In the genomic region with DNA sequence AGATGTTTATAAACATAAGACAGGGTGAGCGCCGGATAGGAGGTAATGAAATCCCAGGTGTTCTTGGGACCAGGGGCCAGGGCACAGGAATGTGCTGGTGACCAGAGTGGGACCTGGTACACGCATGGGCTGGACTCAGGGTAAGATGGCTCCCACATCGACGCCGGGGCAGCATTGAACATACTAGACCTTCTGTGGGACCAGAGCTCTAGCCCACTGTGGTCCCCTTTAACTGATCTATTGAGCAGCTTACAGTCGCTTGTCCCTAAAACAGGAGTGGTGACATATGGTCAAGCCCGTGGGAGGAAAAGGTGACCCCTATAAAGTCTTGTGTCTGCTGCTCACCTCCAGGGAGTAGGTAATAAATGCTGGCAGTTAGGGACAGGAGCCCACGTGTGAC, we compare ENCODE assay signal across 9 mouse cellular contexts.
A peak's percentile ranks its signal among the peaks of the same experiment; 100 is the strongest.
DNase-seq lines count a peak whose midpoint lies in the region; ATAC-seq and TF ChIP-seq lines count a peak whose summit lies in the region.
"Had no signal": no experiment of that assay in that cellular context is flagged by ENCODE, and none has a peak within 500 bp of the region (broad histone marks: within the 10 kb centered on the region; RNA-seq: fewer than 3 reads in every experiment).

No protein-coding gene starts in this region.

- 88% methylated on average over 9 of the region's 9 CpGs for WGBS in forebrain, embryonic 12.5 days
- 93% methylated on average over 9 of the region's 9 CpGs for WGBS in forebrain, embryonic 16.5 days
- 81% methylated on average over 9 of the region's 9 CpGs for WGBS in liver, adult 2 months
- 85% methylated on average over 9 of the region's 9 CpGs for WGBS in hindbrain, embryonic 13.5 days
- WGBS in midbrain, embryonic 15.5 days = 89% methylated on average over 9 of the region's 9 CpGs

- peaks cover 55% of the 10 kb centered on the region for H3K4me1 ChIP-seq in forebrain, embryonic 12.5 days
- peaks cover 31% of the 10 kb centered on the region for H3K4me1 ChIP-seq in forebrain, embryonic 16.5 days (replicated peaks; ENCODE audit: control insufficient read depth, insufficient read depth, low read length)
- 0 out of 2 replicates have a peak, but pooled peaks cover 2% of the 10 kb centered on the region for H3K4me1 ChIP-seq in liver, adult 2 months (ENCODE audit: control insufficient read depth, insufficient read depth, low read length)
- peaks cover 72% of the 10 kb centered on the region for H3K4me1 ChIP-seq in hindbrain, embryonic 13.5 days (replicated peaks)
- peaks cover 28% of the 10 kb centered on the region for H3K4me1 ChIP-seq in midbrain, embryonic 15.5 days

- H3K27ac ChIP-seq in forebrain, embryonic 12.5 days = 0 out of 2 replicates have a peak overlapping the region, but pooled peaks have one; percentile 13
- no peak overlapping the region for H3K27ac ChIP-seq in forebrain, embryonic 16.5 days (ENCODE audit: low read length)
- peak overlapping the region; percentile 73 for H3K27ac ChIP-seq in liver, adult 2 months (replicated peaks; ENCODE audit: insufficient read depth, low read depth, low read length)
- H3K27ac ChIP-seq in hindbrain, embryonic 13.5 days = peak overlapping the region; percentile 65; the same call in 1 of the 2 replicates
- 0 out of 2 replicates have a peak overlapping the region, but pooled peaks have one; percentile 13 for H3K27ac ChIP-seq in midbrain, embryonic 15.5 days
- H3K27ac ChIP-seq: macrophage had no signal

- TF ChIP-seq CTCF in liver, adult 2 months (IDR thresholded peaks at IDR 0.05; ENCODE audit: low read depth, low read length) = no peak

- H3K9me3 ChIP-seq in forebrain, embryonic 12.5 days = no peaks in the 10 kb centered on the region
- no peaks in the 10 kb centered on the region for H3K9me3 ChIP-seq in forebrain, embryonic 16.5 days (ENCODE audit: control insufficient read depth, low read length)
- no peaks in the 10 kb centered on the region for H3K9me3 ChIP-seq in hindbrain, embryonic 13.5 days
- no peaks in the 10 kb centered on the region for H3K9me3 ChIP-seq in midbrain, embryonic 15.5 days

- ATAC-seq in forebrain, embryonic 12.5 days (ENCODE audit: low FRiP score) = no peak
- ATAC-seq in forebrain, embryonic 16.5 days = no peak
- ATAC-seq in hindbrain, embryonic 13.5 days (ENCODE audit: low FRiP score) = no peak
- ATAC-seq in midbrain, embryonic 15.5 days (replicated peaks) = no peak

- peaks cover 10% of the 10 kb centered on the region; the same call in 1 of the 2 replicates for H3K36me3 ChIP-seq in forebrain, embryonic 12.5 days (replicated peaks)
- H3K36me3 ChIP-seq in forebrain, embryonic 16.5 days (ENCODE audit: control insufficient read depth, insufficient read depth) = no peaks in the 10 kb centered on the region
- H3K36me3 ChIP-seq in liver, adult 2 months (ENCODE audit: control insufficient read depth, insufficient read depth, low read length) = no peaks in the 10 kb centered on the region
- H3K36me3 ChIP-seq in hindbrain, embryonic 13.5 days = no peaks in the 10 kb centered on the region
- no peaks in the 10 kb centered on the region for H3K36me3 ChIP-seq in midbrain, embryonic 15.5 days (replicated peaks)

- no peaks in the 10 kb centered on the region for H3K79me2 ChIP-seq in liver, adult 2 months (ENCODE audit: control insufficient read depth, insufficient read depth, low read length)

- no peak for DNase-seq in liver, adult 2 months (ENCODE audit: extremely low read depth, low read depth, low spot score)
- DNase-seq in liver = no peak
- DNase-seq in right cerebral cortex, postnatal 4 days = no peak
- no peak for DNase-seq in gastrocnemius, postnatal 25 days

- no peak overlapping the region for H3K4me2 ChIP-seq in forebrain, embryonic 12.5 days
- H3K4me2 ChIP-seq in forebrain, embryonic 16.5 days (ENCODE audit: low read length) = no peak overlapping the region
- H3K4me2 ChIP-seq in hindbrain, embryonic 13.5 days = 0 out of 2 replicates have a peak overlapping the region, but pooled peaks have one; percentile 40
- no peak overlapping the region for H3K4me2 ChIP-seq in midbrain, embryonic 15.5 days

- no peak overlapping the region for H3K4me3 ChIP-seq in forebrain, embryonic 12.5 days (replicated peaks)
- no peak overlapping the region for H3K4me3 ChIP-seq in forebrain, embryonic 16.5 days (replicated peaks; ENCODE audit: low read length)
- peak overlapping the region; percentile 35 for H3K4me3 ChIP-seq in liver, adult 2 months (ENCODE audit: insufficient read depth, low read depth, low read length)
- H3K4me3 ChIP-seq in hindbrain, embryonic 13.5 days = no peak overlapping the region
- H3K4me3 ChIP-seq in midbrain, embryonic 15.5 days = no peak overlapping the region

- no peaks in the 10 kb centered on the region for H3K27me3 ChIP-seq in forebrain, embryonic 12.5 days
- H3K27me3 ChIP-seq in forebrain, embryonic 16.5 days (replicated peaks; ENCODE audit: control insufficient read depth, insufficient read depth, low read length) = no peaks in the 10 kb centered on the region
- no peaks in the 10 kb centered on the region for H3K27me3 ChIP-seq in liver, adult 2 months (ENCODE audit: control insufficient read depth, insufficient read depth, low read length)
- H3K27me3 ChIP-seq in hindbrain, embryonic 13.5 days = no peaks in the 10 kb centered on the region
- H3K27me3 ChIP-seq in midbrain, embryonic 15.5 days (replicated peaks) = no peaks in the 10 kb centered on the region

- no peak overlapping the region for H3K9ac ChIP-seq in forebrain, embryonic 12.5 days
- H3K9ac ChIP-seq in forebrain, embryonic 16.5 days (replicated peaks; ENCODE audit: low read depth, low read length) = no peak overlapping the region
- H3K9ac ChIP-seq in liver, adult 2 months (ENCODE audit: low read depth, low read length) = peak overlapping the region; percentile 61; the same call in 1 of the 2 replicates
- no peak overlapping the region for H3K9ac ChIP-seq in hindbrain, embryonic 13.5 days
- H3K9ac ChIP-seq in midbrain, embryonic 15.5 days = no peak overlapping the region

- no peak for TF ChIP-seq POLR2A in liver, adult 2 months (IDR thresholded peaks at IDR 0.05; ENCODE audit: extremely low read depth, insufficient read depth, low read length)
